Mouse (Mus musculus) T-helper 1 cell (primary cell): ENCODE measurements around the gene Krtap19-1.

ENCODE experiments used
- in situ Hi-C: fragments of 300-600 bp; cut with MboI, MseI; formaldehyde crosslinking; loops from one replicate; pipeline ENCODE4 v1.15.1; 2025; ENCODE audit warnings: high pct_unique_total_duplicates

Krtap19-1 gene

GRCm38 (mm10) chr16:88869311-88869710, at the start of gene Krtap19-1:
Gene Krtap19-1, minus strand, starts transcription at chr16:88869411.
- in situ Hi-C loops: no loop called here

DNA sequence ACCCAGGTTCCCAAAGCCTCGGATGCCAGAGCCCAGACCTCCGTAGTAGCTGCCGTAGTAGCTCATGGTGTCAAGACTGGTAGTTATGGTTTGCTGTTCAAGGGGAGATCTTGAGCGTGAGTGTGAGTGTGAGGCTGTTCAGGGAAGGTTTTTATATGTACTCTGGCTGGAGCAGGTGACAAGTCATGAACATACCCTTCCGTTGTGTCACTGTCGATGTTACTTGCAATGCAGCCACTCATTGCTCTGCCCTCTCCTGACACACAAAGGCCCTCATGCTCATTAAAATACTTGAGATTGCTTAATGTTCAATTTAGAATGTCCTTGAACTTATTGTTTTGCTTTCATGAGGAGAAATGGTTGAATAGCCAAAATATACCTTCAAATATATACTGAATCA, 27.1 kb upstream of the Krtap19-1 start, which contains the start of gene Krtap19-5:
TSS of gene Krtap19-5 (minus strand) at position 101 of the 400 bp plus-strand sequence.
- in situ Hi-C loops: no loop called here

- in situ Hi-C loops: no loop called here
Measured at GRCm38 (mm10) chr16:88886870-88887269, 17.7 kb upstream of the Krtap19-1 start.

GRCm38 (mm10) chr16:88884989-88885388, 15.8 kb upstream of the Krtap19-1 start, which contains the start of gene Krtap19-4:
Gene Krtap19-4, minus strand, starts transcription at chr16:88885089.
- in situ Hi-C loops: no loop called here

- in situ Hi-C loops: no loop called here
Measured at GRCm38 (mm10) chr16:88877938-88878337, 8.7 kb upstream of the Krtap19-1 start, which contains the start of gene Krtap19-3. Gene Krtap19-3, minus strand, starts transcription at chr16:88878038.

DNA sequence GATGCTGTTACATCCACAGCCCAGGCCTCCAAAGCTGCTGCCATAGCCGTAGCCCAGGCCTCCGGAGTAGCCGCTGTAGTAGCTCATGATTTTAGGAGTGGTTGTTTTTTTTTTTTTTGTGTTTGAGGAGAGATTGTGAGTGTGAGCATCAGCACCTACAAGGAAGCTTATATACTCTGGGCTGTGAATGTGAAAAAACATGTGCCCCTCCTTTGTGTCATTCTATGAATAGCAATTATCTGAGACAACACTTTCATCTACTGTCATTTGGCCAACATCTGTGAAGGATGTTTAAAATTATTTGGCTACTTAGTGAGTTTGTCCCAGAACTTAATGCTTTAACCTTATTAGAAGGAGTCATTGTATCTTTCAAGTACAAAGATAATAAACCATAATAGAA, 5.0 kb upstream of the Krtap19-1 start, which contains the start of gene Krtap19-2:
TSS of gene Krtap19-2 (minus strand) at position 101 of the 400 bp plus-strand sequence.
- in situ Hi-C loops: no loop called here

- in situ Hi-C loops: no loop called here
Measured at GRCm38 (mm10) chr16:88864887-88865407, 4.3 kb downstream of the Krtap19-1 start.

DNA sequence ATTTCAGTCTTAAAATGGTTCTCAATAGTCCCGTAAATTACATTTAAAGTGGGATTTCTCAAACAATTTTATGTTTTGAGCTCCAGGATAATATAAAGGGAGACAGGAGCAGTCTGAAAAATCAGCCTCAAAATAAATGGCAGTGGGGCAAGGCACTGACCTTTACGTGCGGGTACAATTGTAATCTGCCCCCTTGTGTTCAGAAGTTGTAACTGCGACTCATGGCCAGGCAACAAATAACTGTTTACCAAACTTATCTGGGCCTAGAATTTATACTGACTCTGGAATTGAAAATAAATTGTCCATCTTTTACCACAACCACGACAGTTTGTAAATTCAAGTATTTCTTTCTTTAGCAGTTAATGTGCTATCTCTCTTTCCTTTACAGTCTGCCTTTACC, 17.8 kb downstream of the Krtap19-1 start:
- in situ Hi-C loops: no loop called here

GRCm38 (mm10) chr16:88848558-88848957, 20.7 kb downstream of the Krtap19-1 start:
- in situ Hi-C loops: loop anchor here (10.0 kb wide), 1 partner anchor 1314 kb away; no protein-coding TSS in a partner anchor

- in situ Hi-C loops: loop anchor here (10.0 kb wide), 1 partner anchor 1313 kb away; no protein-coding TSS in a partner anchor
Measured at GRCm38 (mm10) chr16:88847363-88847762, 21.8 kb downstream of the Krtap19-1 start.

DNA sequence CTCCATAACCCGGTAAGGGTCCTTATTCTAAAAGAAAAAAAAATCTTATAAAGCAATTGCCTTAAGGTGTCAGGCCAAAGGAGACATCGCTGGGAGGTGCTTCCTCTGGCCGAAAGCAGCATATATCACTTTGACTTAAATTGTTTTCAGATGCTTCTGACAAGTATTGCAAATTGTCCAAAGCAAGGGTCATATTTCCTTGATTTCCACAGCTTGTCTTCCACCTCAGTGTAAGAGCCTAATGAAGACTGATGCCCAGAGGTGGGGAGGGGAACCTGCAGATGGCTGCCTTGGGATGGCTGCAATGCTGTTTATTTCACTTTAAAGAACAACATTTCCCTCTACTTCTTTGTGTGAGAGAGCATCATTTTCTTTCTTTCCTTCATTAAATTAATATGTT, 42.2 kb downstream of the Krtap19-1 start:
- in situ Hi-C loops: no loop called here

- in situ Hi-C loops: no loop called here
Measured at GRCm38 (mm10) chr16:88826095-88826652, 43.0 kb downstream of the Krtap19-1 start, which contains the start of gene Krtap14. Gene Krtap14, minus strand, starts transcription at chr16:88826145.

DNA sequence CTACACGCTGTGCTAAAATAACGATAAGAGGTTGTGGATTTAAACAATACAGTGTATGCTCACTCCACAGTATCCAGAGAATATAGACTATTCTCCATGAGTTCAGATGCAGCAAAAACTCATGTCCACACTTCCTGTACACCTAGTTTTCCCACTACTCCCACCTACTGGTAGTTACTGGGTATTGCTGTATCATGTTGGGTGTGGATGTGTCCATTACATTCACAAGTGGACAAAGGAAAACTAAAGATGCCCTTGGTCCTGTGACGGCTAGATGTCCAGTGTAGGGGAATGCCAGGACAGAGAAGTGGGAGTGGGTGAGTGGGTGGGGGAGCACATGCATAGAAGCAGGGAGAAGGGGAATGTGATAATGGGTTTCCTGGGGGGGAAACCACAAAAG, 45.5 kb downstream of the Krtap19-1 start:
- in situ Hi-C loops: no loop called here

DNA sequence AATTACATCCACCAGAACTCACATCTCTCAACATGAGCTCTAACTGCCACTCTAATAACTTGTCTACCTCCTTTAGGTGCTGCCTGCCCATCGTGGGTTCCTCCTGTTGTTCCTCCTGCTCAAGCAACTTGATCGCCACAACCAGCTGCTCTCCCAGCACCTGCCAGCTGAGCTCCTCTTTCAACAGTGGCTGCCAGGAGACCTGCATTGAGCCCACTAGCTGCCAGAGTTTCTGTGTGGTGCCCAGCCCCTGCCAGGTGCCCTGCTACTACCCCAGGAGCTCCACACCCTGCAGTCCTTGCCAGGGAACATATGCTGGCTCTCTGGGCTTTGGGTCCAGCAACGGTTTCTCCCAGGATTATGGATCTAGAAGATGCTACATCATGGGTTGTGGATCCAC, 49.1 kb downstream of the Krtap19-1 start, which contains the start of gene Krtap15:
TSS of gene Krtap15 (plus strand) at position 150 of the 400 bp plus-strand sequence.
- in situ Hi-C loops: no loop called here
